Mouse (Mus musculus): ENCODE results near the gene Ttf2.

DNA sequence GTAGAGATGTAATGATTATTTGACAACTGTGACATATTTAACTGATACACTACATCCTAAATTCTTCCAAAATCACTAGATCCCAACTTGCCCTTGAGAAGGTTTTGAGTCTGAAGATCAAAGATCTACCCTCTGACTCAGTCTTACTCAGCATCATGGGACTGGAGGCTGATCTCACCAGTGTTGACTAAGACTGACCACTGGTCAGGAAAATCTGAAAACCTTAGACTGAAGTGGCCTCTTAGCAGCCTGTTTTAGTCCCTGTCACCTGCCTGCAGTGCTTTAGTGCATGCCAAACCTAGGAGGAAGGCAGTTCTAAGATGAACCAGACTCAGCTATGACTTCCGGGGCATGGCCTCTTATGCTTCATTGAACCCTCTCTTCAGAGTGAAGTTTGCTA is 80.2 kb downstream of the Ttf2 start:
- no peak for TF ChIP-seq GATA1 (IDR thresholded peaks at IDR 0.05; ENCODE audit: low read length)
- TF ChIP-seq TAL1 (IDR thresholded peaks at IDR 0.05; ENCODE audit: low read length) = no peak

Measured in erythroblast, embryonic 14.5 days (primary cell).